In the genomic region with DNA sequence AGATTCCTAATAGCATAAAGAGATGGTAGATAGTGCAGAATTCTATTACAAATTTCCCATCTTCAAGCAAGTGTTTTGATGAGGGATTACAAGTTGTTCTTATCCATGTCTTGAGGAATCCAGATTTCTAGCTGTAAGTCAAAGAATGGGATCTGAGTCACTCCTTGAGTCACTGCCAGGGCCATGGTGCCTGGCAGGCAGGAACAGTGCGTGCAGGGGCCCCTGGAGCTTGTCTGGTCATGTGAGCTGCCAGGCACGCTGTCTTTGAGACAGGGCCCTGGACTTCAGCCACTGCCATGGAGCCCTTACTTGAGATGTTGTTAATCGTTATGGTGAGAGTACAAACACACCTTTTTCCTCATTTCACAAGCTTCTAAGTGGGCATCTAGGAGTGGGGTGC, we compare ENCODE assay signal across 8 mouse cellular contexts.
A peak's percentile ranks its signal among the peaks of the same experiment; 100 is the strongest.
DNase-seq lines count a peak whose midpoint lies in the region; ATAC-seq and TF ChIP-seq lines count a peak whose summit lies in the region.

No protein-coding gene starts in this region.

- no peaks in the 10 kb centered on the region for H3K9me3 ChIP-seq in kidney, embryonic 16.5 days (ENCODE audit: low read length)
- H3K9me3 ChIP-seq in hindbrain, postnatal 0 days (ENCODE audit: low read length), result no peaks in the 10 kb centered on the region
- no peaks in the 10 kb centered on the region for H3K9me3 ChIP-seq in forebrain, embryonic 12.5 days

- intact Hi-C loops in gastrocnemius, adult 2 months (cut with DNase I), result no loop called here

- no peak overlapping the region for H3K4me3 ChIP-seq in kidney, adult 2 months (ENCODE audit: insufficient read depth, low read depth, low read length)
- H3K4me3 ChIP-seq in kidney, embryonic 16.5 days (ENCODE audit: low read length), result no peak overlapping the region
- no peak overlapping the region for H3K4me3 ChIP-seq in gastrocnemius, adult 2 months
- no peak overlapping the region for H3K4me3 ChIP-seq in hindbrain, postnatal 0 days (ENCODE audit: low read length)
- no peak overlapping the region for H3K4me3 ChIP-seq in forebrain, embryonic 12.5 days (replicated peaks)

- no peaks in the 10 kb centered on the region for H3K27me3 ChIP-seq in kidney, adult 2 months (replicated peaks; ENCODE audit: control insufficient read depth, insufficient read depth, low read length)
- H3K27me3 ChIP-seq in kidney, embryonic 16.5 days (ENCODE audit: insufficient read depth, low read length), result no peaks in the 10 kb centered on the region
- H3K27me3 ChIP-seq in hindbrain, postnatal 0 days (ENCODE audit: insufficient read depth, low read length), result no peaks in the 10 kb centered on the region
- no peaks in the 10 kb centered on the region for H3K27me3 ChIP-seq in forebrain, embryonic 12.5 days

- no peaks in the 10 kb centered on the region for H3K36me3 ChIP-seq in kidney, adult 2 months (ENCODE audit: control insufficient read depth, insufficient read depth, low read length)
- H3K36me3 ChIP-seq in kidney, embryonic 16.5 days (ENCODE audit: insufficient read depth, low read length), result no peaks in the 10 kb centered on the region
- no peaks in the 10 kb centered on the region for H3K36me3 ChIP-seq in hindbrain, postnatal 0 days (ENCODE audit: insufficient read depth, low read length)
- no peaks in the 10 kb centered on the region for H3K36me3 ChIP-seq in forebrain, embryonic 12.5 days (replicated peaks)

- WGBS in kidney, adult 2 months, result 39% methylated on average over 3 of the region's 3 CpGs
- 72% methylated on average over 3 of the region's 3 CpGs for WGBS in kidney, embryonic 16.5 days
- 57% methylated on average over 3 of the region's 3 CpGs for WGBS in hindbrain, postnatal 0 days
- 84% methylated on average over 3 of the region's 3 CpGs for WGBS in forebrain, embryonic 12.5 days

- DNase-seq in kidney, adult 2 months, result peak; percentile 73
- peak; percentile 26 to 50 for DNase-seq in adrenal gland, adult 18-20 months (ENCODE audit: low spot score in 2 of 2)
- peak; percentile 55 for DNase-seq in gastrocnemius, adult 2 months
- DNase-seq in kidney, postnatal 36 days, result peak; percentile 70 to 79
- DNase-seq in hindbrain, postnatal 0 days (ENCODE audit: low spot score), result no peak
- DNase-seq in B cell, adult 2 months, result no peak

- no peak overlapping the region for H3K9ac ChIP-seq in kidney, embryonic 16.5 days (replicated peaks; ENCODE audit: low read length)
- H3K9ac ChIP-seq in hindbrain, postnatal 0 days (replicated peaks; ENCODE audit: low read length), result no peak overlapping the region
- no peak overlapping the region for H3K9ac ChIP-seq in forebrain, embryonic 12.5 days

- no peak for TF ChIP-seq POLR2A in kidney, adult 2 months (IDR thresholded peaks at IDR 0.05; ENCODE audit: low read depth, low read length)

- H3K4me2 ChIP-seq in kidney, embryonic 16.5 days (replicated peaks; ENCODE audit: low read depth, low read length), result no peak overlapping the region
- no peak overlapping the region for H3K4me2 ChIP-seq in hindbrain, postnatal 0 days (ENCODE audit: low read depth, low read length)
- no peak overlapping the region for H3K4me2 ChIP-seq in forebrain, embryonic 12.5 days

- H3K4me1 ChIP-seq in kidney, adult 2 months (ENCODE audit: control insufficient read depth, insufficient read depth, low read length), result peaks cover 5% of the 10 kb centered on the region; the same call in 1 of the 2 replicates
- H3K4me1 ChIP-seq in kidney, embryonic 16.5 days (ENCODE audit: insufficient read depth, low read length), result no peaks in the 10 kb centered on the region
- no peaks in the 10 kb centered on the region for H3K4me1 ChIP-seq in hindbrain, postnatal 0 days (ENCODE audit: insufficient read depth, low read length)
- no peaks in the 10 kb centered on the region for H3K4me1 ChIP-seq in forebrain, embryonic 12.5 days

- ATAC-seq in kidney, embryonic 16.5 days (ENCODE audit: low FRiP score, low TSS enrichment), result no peak
- ATAC-seq in hindbrain, postnatal 0 days, result no peak
- ATAC-seq in forebrain, embryonic 12.5 days (ENCODE audit: low FRiP score), result no peak

- no peak for TF ChIP-seq CTCF in kidney, adult 2 months (conservative IDR thresholded peaks at IDR 0.05; ENCODE audit: insufficient read depth, insufficient read length, low read depth, low read length)
- no peak for TF ChIP-seq CTCF in gastrocnemius, adult 2 months (IDR thresholded peaks at IDR 0.05)
- TF ChIP-seq CTCF in hindbrain, postnatal 0 days (IDR thresholded peaks at IDR 0.05; ENCODE audit: low read depth), result no peak

- no peak overlapping the region for H3K27ac ChIP-seq in kidney, adult 2 months (ENCODE audit: insufficient read depth, low read depth, low read length)
- no peak overlapping the region for H3K27ac ChIP-seq in kidney, embryonic 16.5 days (ENCODE audit: low read length)
- H3K27ac ChIP-seq in gastrocnemius, adult 2 months, result no peak overlapping the region
- H3K27ac ChIP-seq in hindbrain, postnatal 0 days, result no peak overlapping the region
- no peak overlapping the region for H3K27ac ChIP-seq in forebrain, embryonic 12.5 days

Comparison
In these comparisons a context has a peak if more than half of its experiments do, and no peak if none do; other contexts are left out.
1. DNase-seq: peak in kidney, adult 2 months (single experiment), adrenal gland, adult 18-20 months (2 of 2), gastrocnemius, adult 2 months (single experiment) and kidney, postnatal 36 days (2 of 2); none in hindbrain, postnatal 0 days (single experiment) and B cell, adult 2 months (0 of 2).